Mouse (Mus musculus): ENCODE measurements at regions not wholly inside any gene's neighbourhood (a gene's known extent, or its start where the extent isn't known, plus 50 kb on each side); places are given as distances from the start of the nearest gene placed in this dataset.

- H3K27me3 ChIP-seq (ENCODE audit: insufficient read depth, low read length): no peaks in the 10 kb centered on the region
- no peak overlapping the region for H3K9ac ChIP-seq (replicated peaks; ENCODE audit: low read length)
- no peaks in the 10 kb centered on the region for H3K9me3 ChIP-seq (ENCODE audit: low read length)
- no peak overlapping the region for H3K27ac ChIP-seq
- TF ChIP-seq CTCF (IDR thresholded peaks at IDR 0.05; ENCODE audit: low read depth): no peak
- no peak overlapping the region for H3K4me2 ChIP-seq (ENCODE audit: low read depth, low read length)
- no peaks in the 10 kb centered on the region for H3K4me1 ChIP-seq (ENCODE audit: insufficient read depth, low read length)
- no peak overlapping the region for H3K4me3 ChIP-seq (ENCODE audit: low read length)
- DNase-seq (ENCODE audit: low spot score) (peak; percentile 30), ATAC-seq (no peak)
- 61% methylated on average over 7 of the region's 7 CpGs for WGBS
- H3K36me3 ChIP-seq (ENCODE audit: insufficient read depth, low read length): no peaks in the 10 kb centered on the region
These were observed 268.3 kb downstream of the Elavl2 start for GRCm38 (mm10) chr4:91132266-91132665.

GRCm38 (mm10) chr4:91120277-91120676 lies 280.3 kb downstream of the Elavl2 start:
- TF ChIP-seq CTCF (IDR thresholded peaks at IDR 0.05; ENCODE audit: low read depth): no peak
- ATAC-seq: no peak

GRCm38 (mm10) chr4:91116807-91117609 lies 283.6 kb downstream of the Elavl2 start:
- ATAC-seq (no peak), DNase-seq (ENCODE audit: low spot score) (no peak)
- no peak overlapping the region for H3K4me3 ChIP-seq (ENCODE audit: low read length)
- H3K27me3 ChIP-seq (ENCODE audit: insufficient read depth, low read length): no peaks in the 10 kb centered on the region
- H3K9me3 ChIP-seq (ENCODE audit: low read length): no peaks in the 10 kb centered on the region
- H3K4me1 ChIP-seq (ENCODE audit: insufficient read depth, low read length): no peaks in the 10 kb centered on the region
- no peak for TF ChIP-seq CTCF (IDR thresholded peaks at IDR 0.05; ENCODE audit: low read depth)
- 59% methylated on average over 5 of the region's 5 CpGs for WGBS
- no peak overlapping the region for H3K4me2 ChIP-seq (ENCODE audit: low read depth, low read length)
- H3K36me3 ChIP-seq (ENCODE audit: insufficient read depth, low read length): no peaks in the 10 kb centered on the region
- no peak overlapping the region for H3K27ac ChIP-seq
- H3K9ac ChIP-seq (replicated peaks; ENCODE audit: low read length): no peak overlapping the region

More at GRCm38 (mm10) chr4:91120277-91120676, 280.3 kb downstream of the Elavl2 start:
- Histone ChIP-seq H3K27ac (no peak overlapping the region), H3K4me1 (ENCODE audit: insufficient read depth, low read length) (no peaks in the 10 kb centered on the region), H3K4me2 (ENCODE audit: low read depth, low read length) (no peak overlapping the region), H3K36me3 (ENCODE audit: insufficient read depth, low read length) (no peaks in the 10 kb centered on the region), H3K9me3 (ENCODE audit: low read length) (no peaks in the 10 kb centered on the region), H3K9ac (replicated peaks; ENCODE audit: low read length) (no peak overlapping the region), H3K27me3 (ENCODE audit: insufficient read depth, low read length) (no peaks in the 10 kb centered on the region), H3K4me3 (ENCODE audit: low read length) (no peak overlapping the region)
- WGBS: 78% methylated on average over 4 of the region's 4 CpGs
- DNase-seq (ENCODE audit: low spot score): no peak

- Histone ChIP-seq H3K9me3 (ENCODE audit: low read length) (no peaks in the 10 kb centered on the region), H3K4me3 (ENCODE audit: low read length) (no peak overlapping the region), H3K27me3 (ENCODE audit: insufficient read depth, low read length) (no peaks in the 10 kb centered on the region), H3K9ac (replicated peaks; ENCODE audit: low read length) (no peak overlapping the region), H3K4me1 (ENCODE audit: insufficient read depth, low read length) (no peaks in the 10 kb centered on the region), H3K36me3 (ENCODE audit: insufficient read depth, low read length) (no peaks in the 10 kb centered on the region), H3K27ac (no peak overlapping the region), H3K4me2 (ENCODE audit: low read depth, low read length) (no peak overlapping the region)
- ATAC-seq: peak; percentile 67
- DNase-seq (ENCODE audit: low spot score): peak; percentile 39
- TF ChIP-seq CTCF (IDR thresholded peaks at IDR 0.05; ENCODE audit: low read depth): no peak
- 62% methylated on average over 11 of the region's 11 CpGs for WGBS
These were observed 288.6 kb downstream of the Elavl2 start for GRCm38 (mm10) chr4:91111684-91112681.

GRCm38 (mm10) chr4:91096086-91096485 lies 304.5 kb downstream of the Elavl2 start:
- Histone ChIP-seq H3K4me2 (ENCODE audit: low read depth, low read length) (no peak overlapping the region), H3K4me1 (ENCODE audit: insufficient read depth, low read length) (no peaks in the 10 kb centered on the region), H3K9ac (replicated peaks; ENCODE audit: low read length) (no peak overlapping the region), H3K4me3 (ENCODE audit: low read length) (no peak overlapping the region), H3K27me3 (ENCODE audit: insufficient read depth, low read length) (no peaks in the 10 kb centered on the region), H3K36me3 (ENCODE audit: insufficient read depth, low read length) (no peaks in the 10 kb centered on the region), H3K27ac (no peak overlapping the region), H3K9me3 (ENCODE audit: low read length) (no peaks in the 10 kb centered on the region)
- ATAC-seq: peak; percentile 73
- DNase-seq (ENCODE audit: low spot score): peak; percentile 77
- TF ChIP-seq CTCF (IDR thresholded peaks at IDR 0.05; ENCODE audit: low read depth): no peak

GRCm38 (mm10) chr4:91094382-91094781 lies 306.2 kb downstream of the Elavl2 start:
- ATAC-seq (no peak), DNase-seq (ENCODE audit: low spot score) (no peak)
- Histone ChIP-seq H3K36me3 (ENCODE audit: insufficient read depth, low read length) (no peaks in the 10 kb centered on the region), H3K4me3 (ENCODE audit: low read length) (no peak overlapping the region), H3K4me1 (ENCODE audit: insufficient read depth, low read length) (no peaks in the 10 kb centered on the region), H3K9ac (replicated peaks; ENCODE audit: low read length) (no peak overlapping the region), H3K4me2 (ENCODE audit: low read depth, low read length) (no peak overlapping the region), H3K27ac (no peak overlapping the region), H3K9me3 (ENCODE audit: low read length) (no peaks in the 10 kb centered on the region), H3K27me3 (ENCODE audit: insufficient read depth, low read length) (no peaks in the 10 kb centered on the region)
- 78% methylated on average over 7 of the region's 7 CpGs for WGBS
- no peak for TF ChIP-seq CTCF (IDR thresholded peaks at IDR 0.05; ENCODE audit: low read depth)
